9 mouse cellular contexts compared by ENCODE assay signal in the genomic region with DNA sequence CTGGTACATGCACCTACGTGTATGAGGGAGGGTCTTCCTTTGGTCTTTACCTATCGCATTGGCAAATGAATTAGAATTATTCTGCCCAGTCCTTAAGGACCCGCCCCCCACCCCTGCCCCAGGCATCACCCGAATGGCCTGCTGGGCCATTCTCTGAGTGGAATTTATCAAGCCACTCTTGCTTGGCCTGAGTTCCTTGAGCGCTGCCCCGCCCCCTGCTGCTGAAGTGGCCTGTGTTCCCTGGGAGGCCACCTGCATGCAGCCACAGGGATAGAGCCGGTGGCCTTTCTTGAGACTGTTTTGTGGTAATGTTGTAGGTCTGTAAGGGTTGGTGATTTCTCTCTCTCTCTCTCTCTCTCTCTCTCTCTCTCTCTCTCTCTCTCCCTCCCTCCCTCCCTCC. TPM values are rescaled to one million over a fixed set of nuclear protein-coding genes. Genes with fewer than 3 reads are reported as not detected.
DNase-seq lines count a peak whose midpoint lies in the region; ATAC-seq lines count a peak whose summit lies in the region.
"Had no signal": no experiment of that assay in that cellular context is flagged by ENCODE, and none has a peak within 500 bp of the region (broad histone marks: within the 10 kb centered on the region; RNA-seq: fewer than 3 reads in every experiment).

No protein-coding gene starts in this region.

- H3K9me3 ChIP-seq in heart, embryonic 12.5 days (replicated peaks) = no peaks in the 10 kb centered on the region
- H3K9me3 ChIP-seq in heart, embryonic 10.5 days = no peaks in the 10 kb centered on the region
- no peaks in the 10 kb centered on the region for H3K9me3 ChIP-seq in hindbrain, embryonic 10.5 days
- H3K9me3 ChIP-seq in limb, embryonic 12.5 days = no peaks in the 10 kb centered on the region
- no peaks in the 10 kb centered on the region for H3K9me3 ChIP-seq in neural tube, embryonic 13.5 days

- ATAC-seq in heart, embryonic 12.5 days (ENCODE audit: insufficient number of reproducible peaks, low FRiP score) = no peak
- peak; percentile 32; the same call in 1 of the 2 replicates for ATAC-seq in limb, embryonic 12.5 days (ENCODE audit: insufficient number of reproducible peaks, insufficient read depth, low FRiP score, low TSS enrichment, low read depth)
- ATAC-seq in neural tube, embryonic 13.5 days (ENCODE audit: low read depth) = no peak

- peak overlapping the region; percentile 99 for H3K4me2 ChIP-seq in heart, embryonic 12.5 days
- peak overlapping the region; percentile 96 for H3K4me2 ChIP-seq in limb, embryonic 12.5 days
- H3K4me2 ChIP-seq in neural tube, embryonic 13.5 days = peak overlapping the region; percentile 88

- peaks cover 13% of the 10 kb centered on the region for H3K4me1 ChIP-seq in heart, embryonic 12.5 days (replicated peaks)
- peaks cover 14% of the 10 kb centered on the region for H3K4me1 ChIP-seq in heart, embryonic 10.5 days
- peaks cover 26% of the 10 kb centered on the region for H3K4me1 ChIP-seq in hindbrain, embryonic 10.5 days (replicated peaks)
- peaks cover 30% of the 10 kb centered on the region for H3K4me1 ChIP-seq in limb, embryonic 12.5 days (replicated peaks)
- peaks cover 47% of the 10 kb centered on the region for H3K4me1 ChIP-seq in neural tube, embryonic 13.5 days (replicated peaks)

- H3K27me3 ChIP-seq in heart, embryonic 12.5 days (replicated peaks) = peaks cover 67% of the 10 kb centered on the region
- H3K27me3 ChIP-seq in heart, embryonic 10.5 days (ENCODE audit: insufficient read depth, poor library complexity, severe bottlenecking) = peaks cover 65% of the 10 kb centered on the region
- peaks cover 69% of the 10 kb centered on the region for H3K27me3 ChIP-seq in hindbrain, embryonic 10.5 days (ENCODE audit: insufficient read depth, poor library complexity, severe bottlenecking)
- peaks cover 59% of the 10 kb centered on the region for H3K27me3 ChIP-seq in limb, embryonic 12.5 days
- peaks cover 24% of the 10 kb centered on the region for H3K27me3 ChIP-seq in neural tube, embryonic 13.5 days

- H3K36me3 ChIP-seq in heart, embryonic 12.5 days = no peaks in the 10 kb centered on the region
- H3K36me3 ChIP-seq in heart, embryonic 10.5 days = no peaks in the 10 kb centered on the region
- no peaks in the 10 kb centered on the region for H3K36me3 ChIP-seq in hindbrain, embryonic 10.5 days
- H3K36me3 ChIP-seq in limb, embryonic 12.5 days = no peaks in the 10 kb centered on the region
- H3K36me3 ChIP-seq in neural tube, embryonic 13.5 days = no peaks in the 10 kb centered on the region

- WGBS in heart, embryonic 12.5 days = 5% methylated on average over 7 of the region's 7 CpGs
- WGBS in heart, embryonic 10.5 days = 2% methylated on average over 7 of the region's 7 CpGs
- WGBS in hindbrain, embryonic 10.5 days = 2% methylated on average over 7 of the region's 7 CpGs
- WGBS in limb, embryonic 12.5 days = 4% methylated on average over 7 of the region's 7 CpGs
- 4% methylated on average over 7 of the region's 7 CpGs for WGBS in neural tube, embryonic 13.5 days

- H3K4me3 ChIP-seq in heart, embryonic 12.5 days = no peak overlapping the region
- H3K4me3 ChIP-seq in heart, embryonic 10.5 days = no peak overlapping the region
- peak overlapping the region; percentile 73 for H3K4me3 ChIP-seq in hindbrain, embryonic 10.5 days
- peak overlapping the region; percentile 53; the same call in 1 of the 2 replicates for H3K4me3 ChIP-seq in limb, embryonic 12.5 days (replicated peaks)
- peak overlapping the region; percentile 77 for H3K4me3 ChIP-seq in neural tube, embryonic 13.5 days
- H3K4me3 ChIP-seq: erythroblast, embryonic 14.5 days had no signal

- no peak overlapping the region for H3K9ac ChIP-seq in heart, embryonic 12.5 days
- no peak overlapping the region for H3K9ac ChIP-seq in limb, embryonic 12.5 days (replicated peaks)
- peak overlapping the region; percentile 86 for H3K9ac ChIP-seq in neural tube, embryonic 13.5 days

- no peak overlapping the region for H3K27ac ChIP-seq in heart, embryonic 12.5 days (ENCODE audit: poor library complexity, severe bottlenecking)
- no peak overlapping the region for H3K27ac ChIP-seq in heart, embryonic 10.5 days
- no peak overlapping the region for H3K27ac ChIP-seq in hindbrain, embryonic 10.5 days
- no peak overlapping the region for H3K27ac ChIP-seq in limb, embryonic 12.5 days
- H3K27ac ChIP-seq in neural tube, embryonic 13.5 days (replicated peaks) = no peak overlapping the region

- no peak for DNase-seq in heart, embryonic 10.5 days (ENCODE audit: low spot score)
- DNase-seq in hindbrain, embryonic 10.5 days (ENCODE audit: low spot score) = peak; percentile 25
- DNase-seq in testis, postnatal 14 days (ENCODE audit: low spot score) = no peak
- no peak for DNase-seq in left cerebral cortex, adult 9 months (ENCODE audit: low spot score in 2 of 2)
- DNase-seq in frontal cortex, postnatal 14 days (ENCODE audit: low spot score in 2 of 2) = no peak

RNA-seq across cellular contexts. Expression of gene B3gat2, which starts 2.2 kb away (rescaled TPM):
- polyA plus RNA-seq in heart, embryonic 12.5 days (2016; fragmentation: Nextera tagmentation; extraction: Ambion mirVana) = 0.45 and 0.86 TPM in 2 replicates
- polyA plus RNA-seq in heart, embryonic 10.5 days (2016; fragmentation: Nextera tagmentation; extraction: Ambion mirVana) = 0.46 and 0.59 TPM in 2 replicates
- 0.90 and 3.0 TPM in 2 replicates for polyA plus RNA-seq in hindbrain, embryonic 10.5 days (2016; fragmentation: Nextera tagmentation; extraction: Ambion mirVana)
- polyA plus RNA-seq in limb, embryonic 12.5 days (2016; fragmentation: Nextera tagmentation; extraction: Ambion mirVana) = 0.50 and 0.55 TPM in 2 replicates
- polyA plus RNA-seq in neural tube, embryonic 13.5 days (2015; fragmentation: Nextera tagmentation; extraction: Ambion mirVana) = 19.6 and 20.0 TPM in 2 replicates

Comparison
In these comparisons a context has a peak if more than half of its experiments do, and no peak if none do; other contexts are left out.
1. H3K4me3 ChIP-seq: peak in hindbrain, embryonic 10.5 days (single experiment), limb, embryonic 12.5 days (single experiment) and neural tube, embryonic 13.5 days (single experiment); none in heart, embryonic 12.5 days (single experiment) and heart, embryonic 10.5 days (single experiment).
2. Peak in every context shown above with its lines, with median percentiles within 50 percentile points of each other: H3K4me2 ChIP-seq.